Mouse (Mus musculus) left cerebral cortex, adult 9 months (tissue): ENCODE measurements around the gene Sult2a3.
"Not testable (repeated sequence)": the region's sequence is repeated elsewhere in the genome, so short reads cannot be mapped to it uniquely, and the experiment has no call there.

Experiments used
- DNase-seq, 2 experiments: peaks; one replicate each; pipeline ENCODE4 v3.0.0; 2022; ENCODE audit warnings: low spot score in 2 of 2

Gene Sult2a3

GRCm38 (mm10) chr7:14122944-14123343 lies at the start of gene Sult2a3:
Sult2a3 (minus strand) TSS chr7:14123044.
- no peak for DNase-seq

GRCm38 (mm10) chr7:14120436-14120835 lies 2.4 kb downstream of the Sult2a3 start:
- DNase-seq, result no peak

GRCm38 (mm10) chr7:14119865-14120264 lies 3.0 kb downstream of the Sult2a3 start:
- DNase-seq, result not testable (repeated sequence)

GRCm38 (mm10) chr7:14116761-14117160 lies 6.1 kb downstream of the Sult2a3 start:
- no peak for DNase-seq

GRCm38 (mm10) chr7:14114471-14114870 lies 8.4 kb downstream of the Sult2a3 start:
- DNase-seq, result not testable (repeated sequence)

- not testable (repeated sequence) for DNase-seq
Measured at GRCm38 (mm10) chr7:14047821-14048220, 75.0 kb downstream of the Sult2a3 start.

- DNase-seq, result not testable (repeated sequence)
Measured at GRCm38 (mm10) chr7:14030831-14031230, 92.0 kb downstream of the Sult2a3 start.
